Mouse (Mus musculus): ENCODE measurements around the gene Polr2g. TPM values are rescaled to one million over a fixed set of nuclear protein-coding genes. Genes with fewer than 3 reads are reported as not detected.

The Polr2g gene
- polyA plus RNA-seq, 1 experiment: 178 TPM

GRCm38 (mm10) chr19:8806810-8807209 lies 8.4 kb upstream of the Polr2g start:
- Histone ChIP-seq H3K36me3 (ENCODE audit: control insufficient read depth, insufficient read depth) (peaks cover 67% of the 10 kb centered on the region), H3ac (ENCODE audit: control insufficient read depth, insufficient read length, low read depth) (no peak overlapping the region), H3K4me3 (ENCODE audit: insufficient read depth, poor library complexity, severe bottlenecking) (no peak overlapping the region), H3K27me3 (ENCODE audit: control insufficient read depth, insufficient read depth, insufficient read length) (no peaks in the 10 kb centered on the region), H3K79me2 (ENCODE audit: control insufficient read depth, insufficient read depth) (peaks cover 7% of the 10 kb centered on the region), H3K79me3 (ENCODE audit: low read depth) (peaks cover 10% of the 10 kb centered on the region)
- TF ChIP-seq FOSL1 (IDR thresholded peaks at IDR 0.05; ENCODE audit: insufficient read depth, low read length, poor library complexity, severe bottlenecking) (no peak), MYOD1 (IDR thresholded peaks at IDR 0.05; ENCODE audit: control insufficient read depth, insufficient read length, low read depth) (no peak), MYOG (IDR thresholded peaks at IDR 0.05; ENCODE audit: control insufficient read depth, extremely low read depth, insufficient read length) (no peak), MAX (IDR thresholded peaks at IDR 0.05) (no peak), CEBPB (IDR thresholded peaks at IDR 0.05; ENCODE audit: low read depth) (no peak), CTCF (IDR thresholded peaks at IDR 0.05; ENCODE audit: control insufficient read depth, insufficient read depth, insufficient read length) (no peak), USF1 (IDR thresholded peaks at IDR 0.05; ENCODE audit: low read depth) (no peak)

- Histone ChIP-seq H3K27me3 (ENCODE audit: control insufficient read depth, insufficient read depth, insufficient read length) (no peaks in the 10 kb centered on the region), H3K79me3 (ENCODE audit: low read depth) (peaks cover 5% of the 10 kb centered on the region), H3ac (ENCODE audit: control insufficient read depth, insufficient read length, low read depth) (no peak overlapping the region), H3K79me2 (ENCODE audit: control insufficient read depth, insufficient read depth) (no peaks in the 10 kb centered on the region), H3K4me3 (ENCODE audit: insufficient read depth, poor library complexity, severe bottlenecking) (no peak overlapping the region), H3K36me3 (ENCODE audit: control insufficient read depth, insufficient read depth) (peaks cover 40% of the 10 kb centered on the region)
- TF ChIP-seq MYOG (IDR thresholded peaks at IDR 0.05; ENCODE audit: control insufficient read depth, extremely low read depth, insufficient read length) (no peak), FOSL1 (IDR thresholded peaks at IDR 0.05; ENCODE audit: insufficient read depth, low read length, poor library complexity, severe bottlenecking) (no peak), MYOD1 (IDR thresholded peaks at IDR 0.05; ENCODE audit: control insufficient read depth, insufficient read length, low read depth) (no peak), CEBPB (IDR thresholded peaks at IDR 0.05; ENCODE audit: low read depth) (no peak), MAX (IDR thresholded peaks at IDR 0.05) (no peak), CTCF (IDR thresholded peaks at IDR 0.05; ENCODE audit: control insufficient read depth, insufficient read depth, insufficient read length) (no peak), USF1 (IDR thresholded peaks at IDR 0.05; ENCODE audit: low read depth) (no peak)
Observed at GRCm38 (mm10) chr19:8803879-8804660, 5.7 kb upstream of the Polr2g start.

DNA sequence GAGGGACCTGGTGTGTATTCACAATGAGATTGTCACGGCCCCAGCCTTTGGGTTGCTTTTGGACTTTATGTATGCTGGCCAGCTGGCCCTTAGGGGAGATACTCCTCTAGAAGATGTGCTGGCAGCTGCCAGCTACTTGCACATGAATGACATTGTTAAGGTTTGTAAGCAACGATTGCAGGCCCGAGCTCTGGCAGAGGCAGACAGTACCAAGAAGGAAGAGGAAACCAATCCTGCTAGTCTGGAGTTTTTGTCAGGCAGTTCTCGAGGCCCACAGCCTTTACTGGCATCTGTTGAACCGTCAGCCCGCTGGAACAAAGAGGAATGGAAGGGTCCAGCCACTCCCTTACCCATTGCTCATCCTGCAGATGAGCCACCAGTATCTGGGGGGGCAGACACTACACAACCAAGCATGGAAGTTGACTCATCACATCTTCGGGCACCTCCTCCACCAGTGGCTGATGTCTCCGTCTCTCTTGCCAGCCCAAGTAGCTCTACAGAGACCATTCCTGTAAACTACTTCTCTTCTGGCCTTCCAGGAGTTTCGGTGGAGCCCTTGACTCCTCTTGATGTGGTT lies 4.9 kb upstream of the Polr2g start:
- Histone ChIP-seq H3K79me3 (ENCODE audit: low read depth) (peaks cover 5% of the 10 kb centered on the region), H3K79me2 (ENCODE audit: control insufficient read depth, insufficient read depth) (peaks cover under 1% of the 10 kb centered on the region), H3ac (ENCODE audit: control insufficient read depth, insufficient read length, low read depth) (peak overlapping the region; percentile 33), H3K4me3 (ENCODE audit: insufficient read depth, poor library complexity, severe bottlenecking) (peak overlapping the region; percentile 51), H3K27me3 (ENCODE audit: control insufficient read depth, insufficient read depth, insufficient read length) (no peaks in the 10 kb centered on the region), H3K36me3 (ENCODE audit: control insufficient read depth, insufficient read depth) (peaks cover 32% of the 10 kb centered on the region)
- peak; percentile 17 for TF ChIP-seq MAX (IDR thresholded peaks at IDR 0.05)
- TF ChIP-seq FOSL1 (IDR thresholded peaks at IDR 0.05; ENCODE audit: insufficient read depth, low read length, poor library complexity, severe bottlenecking): no peak

- peak within 1 kb of the TSS; percentile 87 for H3ac ChIP-seq (ENCODE audit: control insufficient read depth, insufficient read length, low read depth)
- H3K79me3 ChIP-seq (ENCODE audit: low read depth): peaks cover 12% of the 10 kb centered on the region
- H3K36me3 ChIP-seq (ENCODE audit: control insufficient read depth, insufficient read depth): peaks cover 27% of the 10 kb centered on the region
- no peaks in the 10 kb centered on the region for H3K27me3 ChIP-seq (ENCODE audit: control insufficient read depth, insufficient read depth, insufficient read length)
- peaks cover 10% of the 10 kb centered on the region for H3K79me2 ChIP-seq (ENCODE audit: control insufficient read depth, insufficient read depth)
- H3K4me3 ChIP-seq (ENCODE audit: insufficient read depth, poor library complexity, severe bottlenecking): peak within 1 kb of the TSS; percentile 51
- TF ChIP-seq MYOD1 (IDR thresholded peaks at IDR 0.05; ENCODE audit: control insufficient read depth, insufficient read length, low read depth) (no peak), FOSL1 (IDR thresholded peaks at IDR 0.05; ENCODE audit: insufficient read depth, low read length, poor library complexity, severe bottlenecking) (no peak), MAX (IDR thresholded peaks at IDR 0.05) (peak; percentile 27)
Observed at GRCm38 (mm10) chr19:8802130-8802821, 3.9 kb upstream of the Polr2g start, which contains the start of gene Zbtb3. TSS of gene Zbtb3 (plus strand) at chr19:8802555.

- H3K27me3 ChIP-seq (ENCODE audit: control insufficient read depth, insufficient read depth, insufficient read length): no peaks in the 10 kb centered on the region
- H3K79me2 ChIP-seq (ENCODE audit: control insufficient read depth, insufficient read depth): peaks cover 26% of the 10 kb centered on the region
- H3K79me3 ChIP-seq (ENCODE audit: low read depth): peaks cover 16% of the 10 kb centered on the region
- H3K36me3 ChIP-seq (ENCODE audit: control insufficient read depth, insufficient read depth): peaks cover 27% of the 10 kb centered on the region
- TF ChIP-seq MAX (IDR thresholded peaks at IDR 0.05) (no peak), USF1 (IDR thresholded peaks at IDR 0.05; ENCODE audit: low read depth) (no peak), CEBPB (IDR thresholded peaks at IDR 0.05; ENCODE audit: low read depth) (no peak), MYOG (IDR thresholded peaks at IDR 0.05; ENCODE audit: control insufficient read depth, extremely low read depth, insufficient read length) (no peak), CTCF (IDR thresholded peaks at IDR 0.05; ENCODE audit: control insufficient read depth, insufficient read depth, insufficient read length) (no peak), MYOD1 (IDR thresholded peaks at IDR 0.05; ENCODE audit: control insufficient read depth, insufficient read length, low read depth) (no peak), FOSL1 (IDR thresholded peaks at IDR 0.05; ENCODE audit: insufficient read depth, low read length, poor library complexity, severe bottlenecking) (no peak)
- H3K4me3 ChIP-seq (ENCODE audit: insufficient read depth, poor library complexity, severe bottlenecking): peak overlapping the region; percentile 79
- H3ac ChIP-seq (ENCODE audit: control insufficient read depth, insufficient read length, low read depth): no peak overlapping the region
Observed at GRCm38 (mm10) chr19:8798947-8799315, 554 bp upstream of the Polr2g start.

Data from C2C12 (cell line).